Mouse (Mus musculus) kidney, postnatal 14 days (tissue): ENCODE data around the gene 4921536K21Rik.

Experiments used
- DNase-seq: peaks from one replicate; pipeline ENCODE4 v3.0.0; 2022; ENCODE audit warnings: mixed read lengths

4921536K21Rik gene

GRCm38 (mm10) chr11:3853481-3854034 lies 41.3 kb downstream of the 4921536K21Rik start:
- DNase-seq: no peak

DNA sequence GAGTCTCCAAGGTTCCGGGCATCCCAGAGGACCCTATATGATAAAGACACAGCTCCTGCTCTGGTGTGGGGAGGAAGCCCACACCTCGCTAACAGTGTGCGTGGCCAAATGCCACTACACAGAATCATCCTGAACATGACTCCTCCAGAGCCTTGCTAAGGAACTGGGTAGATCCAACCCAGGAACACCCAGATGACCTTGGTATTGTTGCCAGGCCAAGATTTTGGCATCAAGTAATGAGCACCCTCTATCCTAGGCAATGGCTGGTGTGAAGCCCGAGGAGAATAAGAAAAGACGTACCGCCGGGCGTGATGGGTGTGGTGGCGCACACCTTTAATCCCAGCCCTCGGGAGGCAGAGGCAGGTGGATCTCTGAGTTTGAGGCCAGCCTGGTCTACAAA lies 41.9 kb downstream of the 4921536K21Rik start:
- DNase-seq: no peak

DNA sequence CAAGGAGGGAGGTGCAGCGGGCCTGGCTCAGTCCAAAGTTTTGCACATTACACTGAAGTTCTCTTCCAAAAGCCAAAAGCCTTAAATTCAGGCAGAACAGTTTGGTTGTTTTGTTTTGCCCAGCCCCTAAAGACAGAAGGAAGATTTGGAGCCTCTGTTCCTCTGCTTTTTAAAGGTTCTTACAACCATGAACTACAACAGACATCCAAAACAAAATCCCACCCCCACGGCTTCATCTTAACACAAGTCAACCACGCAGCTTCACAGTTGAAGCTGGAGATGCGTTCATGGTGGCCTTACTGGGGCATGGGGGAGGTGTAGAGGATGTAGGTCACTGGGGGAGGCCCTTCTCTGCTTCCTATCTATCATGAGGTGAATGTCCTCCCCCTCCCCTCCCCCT lies 43.0 kb downstream of the 4921536K21Rik start:
- no peak for DNase-seq

- no peak for DNase-seq
These were observed 44.1 kb downstream of the 4921536K21Rik start for GRCm38 (mm10) chr11:3850746-3851277.

DNA sequence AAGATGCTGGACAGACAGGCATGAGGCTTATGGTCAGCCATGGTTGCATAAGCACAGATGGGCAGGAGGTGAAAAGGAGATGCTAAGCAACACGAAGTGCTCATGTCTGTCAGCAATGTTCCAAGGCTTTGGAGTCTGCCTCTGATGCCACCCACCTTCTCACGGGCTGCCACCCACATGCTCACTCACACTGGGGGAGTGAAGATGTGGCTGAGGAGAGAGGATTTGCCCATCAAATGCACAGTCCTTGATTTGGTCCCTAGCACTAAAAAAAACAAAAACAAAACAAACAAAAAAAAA lies 44.6 kb downstream of the 4921536K21Rik start:
- no peak for DNase-seq

GRCm38 (mm10) chr11:3849469-3850314 lies 45.2 kb downstream of the 4921536K21Rik start:
- DNase-seq: no peak

- DNase-seq: no peak
These were observed 48.5 kb downstream of the 4921536K21Rik start for GRCm38 (mm10) chr11:3846351-3846750.

DNA sequence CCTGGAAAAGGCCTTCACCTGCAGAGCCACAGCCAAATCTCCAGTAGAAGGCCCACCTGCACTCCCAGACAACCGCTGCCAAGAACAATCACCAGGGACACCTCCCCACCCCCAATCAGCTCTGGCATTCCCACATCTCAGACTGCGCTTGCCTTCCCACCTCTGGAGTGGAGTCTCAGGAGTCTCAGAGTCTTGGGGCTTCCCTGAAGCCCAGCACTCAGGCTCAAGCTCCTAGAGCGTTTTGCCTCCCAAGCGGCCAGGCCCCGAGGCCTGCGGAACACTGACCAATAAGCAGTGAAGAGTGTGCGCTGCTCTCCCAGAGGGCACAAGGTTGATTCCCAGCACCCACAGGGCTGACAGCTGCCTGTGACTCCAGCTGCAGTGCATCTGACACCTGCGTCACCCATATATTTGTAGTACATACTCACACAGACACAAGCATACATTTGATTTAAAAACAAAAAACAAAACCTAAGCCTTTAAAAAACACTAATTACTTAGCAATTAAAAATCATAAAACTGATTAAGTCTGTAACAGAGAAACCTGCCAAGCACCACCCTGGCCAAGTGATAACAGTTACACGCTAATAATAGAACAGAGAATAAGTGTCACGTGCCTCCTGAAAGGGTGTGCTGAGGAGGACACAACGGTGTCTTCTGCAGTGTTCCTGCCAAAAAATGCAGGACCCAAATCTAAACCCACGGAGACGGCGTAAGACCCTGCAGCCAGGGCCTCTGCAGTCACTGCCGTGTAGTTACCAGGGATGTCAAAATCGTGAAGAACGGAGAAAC lies 50.8 kb downstream of the 4921536K21Rik start:
- no peak for DNase-seq
